ENCODE assay signal across 29 mouse cellular contexts in genomic region chr2:27486725-27487124, GRCm38 (mm10). TPM values are rescaled to one million over a fixed set of nuclear protein-coding genes. Genes with fewer than 3 reads are reported as not detected.
DNase-seq lines count a peak whose midpoint lies in the region; ATAC-seq and TF ChIP-seq lines count a peak whose summit lies in the region.
"Had no signal": no experiment of that assay in that cellular context is flagged by ENCODE, and none has a peak within 500 bp of the region (broad histone marks: within the 10 kb centered on the region; RNA-seq: fewer than 3 reads in every experiment).

No protein-coding gene starts in this region.

- no peak for DNase-seq in liver, embryonic 11.5 days (ENCODE audit: low spot score)
- no peak for DNase-seq in liver
- DNase-seq in ZHBTc4 (ENCODE audit: low read depth, low spot score) = peak; percentile 58
- DNase-seq in liver, embryonic 13.5 days = no peak
- DNase-seq in lung, postnatal 0 days (ENCODE audit: low spot score) = no peak
- no peak for DNase-seq in gastrocnemius, postnatal 25 days
- no peak for DNase-seq in adrenal gland, adult 2 months
- DNase-seq: adrenal gland, postnatal 10 days; adrenal gland, postnatal 36 days; B cell, adult 2 months; cerebellum, adult 11-12 months; cerebellum, adult 8-10 months; cerebellum, postnatal 10 days; cerebellum, postnatal 36 days; embryo, embryonic 11 days; gastrocnemius, postnatal 10 days; heart, postnatal 10 days had no signal

- H3K9me3 ChIP-seq in liver, embryonic 11.5 days (ENCODE audit: control insufficient read depth, low read length) = no peaks in the 10 kb centered on the region
- no peaks in the 10 kb centered on the region for H3K9me3 ChIP-seq in liver, embryonic 13.5 days (replicated peaks)
- no peaks in the 10 kb centered on the region for H3K9me3 ChIP-seq in lung, postnatal 0 days (ENCODE audit: low read length)
- H3K9me3 ChIP-seq: embryonic facial prominence, embryonic 10.5 days; embryonic facial prominence, embryonic 13.5 days; forebrain, embryonic 12.5 days; heart, embryonic 15.5 days; hindbrain, embryonic 12.5 days; hindbrain, embryonic 15.5 days had no signal

- no peak overlapping the region for H3K4me3 ChIP-seq in liver, embryonic 11.5 days (ENCODE audit: low read depth, low read length)
- no peak overlapping the region for H3K4me3 ChIP-seq in liver, embryonic 13.5 days (replicated peaks)
- H3K4me3 ChIP-seq in lung, postnatal 0 days (ENCODE audit: low read depth, low read length) = no peak overlapping the region
- H3K4me3 ChIP-seq: embryonic facial prominence, embryonic 10.5 days; embryonic facial prominence, embryonic 13.5 days; erythroblast, embryonic 14.5 days; forebrain, embryonic 12.5 days; heart, embryonic 15.5 days; hindbrain, embryonic 12.5 days; hindbrain, embryonic 15.5 days had no signal

- H3K4me1 ChIP-seq in liver, embryonic 11.5 days (replicated peaks; ENCODE audit: control insufficient read depth, insufficient read depth, low read length) = peaks cover 10% of the 10 kb centered on the region; the same call in 1 of the 2 replicates
- H3K4me1 ChIP-seq in liver, embryonic 13.5 days (replicated peaks) = peaks cover 31% of the 10 kb centered on the region
- no peaks in the 10 kb centered on the region for H3K4me1 ChIP-seq in lung, postnatal 0 days (ENCODE audit: insufficient read depth, low read depth, low read length)
- H3K4me1 ChIP-seq: embryonic facial prominence, embryonic 10.5 days; embryonic facial prominence, embryonic 13.5 days; forebrain, embryonic 12.5 days; heart, embryonic 15.5 days; hindbrain, embryonic 15.5 days had no signal

- no peak overlapping the region for H3K9ac ChIP-seq in liver, embryonic 11.5 days (ENCODE audit: low read depth, low read length)
- 0 out of 2 replicates have a peak overlapping the region, but pooled peaks have one; percentile 29 for H3K9ac ChIP-seq in liver, embryonic 13.5 days
- no peak overlapping the region for H3K9ac ChIP-seq in lung, postnatal 0 days (replicated peaks; ENCODE audit: low read depth)
- H3K9ac ChIP-seq: embryonic facial prominence, embryonic 13.5 days; forebrain, embryonic 12.5 days; heart, embryonic 15.5 days; hindbrain, embryonic 12.5 days; hindbrain, embryonic 15.5 days had no signal

- ATAC-seq in liver, embryonic 11.5 days (replicated peaks; ENCODE audit: low FRiP score) = no peak
- ATAC-seq in liver, embryonic 13.5 days (ENCODE audit: low read depth) = no peak
- no peak for ATAC-seq in lung, postnatal 0 days
- ATAC-seq: activated CD4-positive, CD25-positive, alpha-beta regulatory T cell, adult 4 months; forebrain, embryonic 16.5 days; intestine, postnatal 0 days had no signal

- no peak for TF ChIP-seq EP300 in lung, postnatal 0 days (IDR thresholded peaks at IDR 0.05)

- WGBS in liver, embryonic 11.5 days = 54% methylated on average over 4 of the region's 4 CpGs
- 51% methylated on average over 4 of the region's 4 CpGs for WGBS in liver, embryonic 13.5 days (ENCODE audit: insufficient replicate concordance)
- 50% methylated on average over 4 of the region's 4 CpGs for WGBS in lung, postnatal 0 days

- H3K27ac ChIP-seq in liver, embryonic 11.5 days (ENCODE audit: low read depth, low read length) = peak overlapping the region; percentile 38
- peak overlapping the region; percentile 43 for H3K27ac ChIP-seq in liver, embryonic 13.5 days
- H3K27ac ChIP-seq in lung, postnatal 0 days (ENCODE audit: low read length) = no peak overlapping the region
- H3K27ac ChIP-seq: embryonic facial prominence, embryonic 10.5 days; embryonic facial prominence, embryonic 13.5 days; forebrain, embryonic 12.5 days; heart, embryonic 15.5 days; hindbrain, embryonic 12.5 days; hindbrain, embryonic 15.5 days had no signal

- no peak overlapping the region for H3K4me2 ChIP-seq in liver, embryonic 11.5 days
- H3K4me2 ChIP-seq in liver, embryonic 13.5 days = no peak overlapping the region
- H3K4me2 ChIP-seq in lung, postnatal 0 days (replicated peaks; ENCODE audit: low read depth, low read length) = no peak overlapping the region
- H3K4me2 ChIP-seq: embryonic facial prominence, embryonic 13.5 days; forebrain, embryonic 12.5 days; heart, embryonic 11.5 days; heart, embryonic 15.5 days; hindbrain, embryonic 12.5 days; hindbrain, embryonic 15.5 days had no signal

- no peak for TF ChIP-seq CTCF in lung, postnatal 0 days (IDR thresholded peaks at IDR 0.05)

- H3K36me3 ChIP-seq in liver, embryonic 11.5 days (ENCODE audit: control insufficient read depth, insufficient read depth, low read length) = no peaks in the 10 kb centered on the region
- no peaks in the 10 kb centered on the region for H3K36me3 ChIP-seq in liver, embryonic 13.5 days
- H3K36me3 ChIP-seq in lung, postnatal 0 days (ENCODE audit: insufficient read depth, low read length) = no peaks in the 10 kb centered on the region
- H3K36me3 ChIP-seq: embryonic facial prominence, embryonic 10.5 days; embryonic facial prominence, embryonic 13.5 days; forebrain, embryonic 12.5 days; heart, embryonic 15.5 days; hindbrain, embryonic 12.5 days; hindbrain, embryonic 15.5 days had no signal

- H3K27me3 ChIP-seq in liver, embryonic 11.5 days (replicated peaks; ENCODE audit: control insufficient read depth, insufficient read depth, low read length) = no peaks in the 10 kb centered on the region
- H3K27me3 ChIP-seq in liver, embryonic 13.5 days = no peaks in the 10 kb centered on the region
- no peaks in the 10 kb centered on the region for H3K27me3 ChIP-seq in lung, postnatal 0 days (replicated peaks; ENCODE audit: insufficient read depth, low read length)
- H3K27me3 ChIP-seq: CH12.LX; embryonic facial prominence, embryonic 13.5 days; forebrain, embryonic 12.5 days; heart, embryonic 15.5 days; hindbrain, embryonic 12.5 days; hindbrain, embryonic 15.5 days had no signal

RNA-seq across cellular contexts. Expression of gene Brd3, which starts 20.7 kb away (rescaled TPM):
- polyA plus RNA-seq in liver, embryonic 11.5 days (2014; fragmentation: Nextera tagmentation; extraction: Ambion mirVana) = 111 and 113 TPM in 2 replicates
- 25.0 and 37.2 TPM in 2 replicates for polyA plus RNA-seq in liver, embryonic 13.5 days (2015; fragmentation: Nextera tagmentation; extraction: Ambion mirVana)
- polyA plus RNA-seq in lung, postnatal 0 days (2015; fragmentation: Nextera tagmentation; extraction: Ambion mirVana) = 44.9 and 47.5 TPM in 2 replicates
- total RNA-seq in gastrocnemius, postnatal 25 days (2021) = 10 to 100 TPM; 20.5 to 25.1 TPM
- 10 to 100 TPM; 56.9 to 61.6 TPM for total RNA-seq in adrenal gland, adult 2 months (2021)
- 59.3 and 60.1 TPM in 2 replicates for polyA plus RNA-seq in adrenal gland, adult 2 months (2012; rRNA removed)

RNA-seq across cellular contexts. Expression of gene Wdr5, which starts 28.2 kb away (rescaled TPM):
- polyA plus RNA-seq in liver, embryonic 11.5 days (2014; fragmentation: Nextera tagmentation; extraction: Ambion mirVana) = 76.7 and 78.0 TPM in 2 replicates
- 32.1 and 35.9 TPM in 2 replicates for polyA plus RNA-seq in liver, embryonic 13.5 days (2015; fragmentation: Nextera tagmentation; extraction: Ambion mirVana)
- 20.5 and 24.0 TPM in 2 replicates for polyA plus RNA-seq in lung, postnatal 0 days (2015; fragmentation: Nextera tagmentation; extraction: Ambion mirVana)
- total RNA-seq in gastrocnemius, postnatal 25 days (2021) = 10 to 100 TPM; 15.4 to 18.3 TPM
- total RNA-seq in adrenal gland, adult 2 months (2021) = 10 to 100 TPM; 30.5 TPM
- polyA plus RNA-seq in adrenal gland, adult 2 months (2012; rRNA removed) = 50.0 and 52.5 TPM in 2 replicates

RNA-seq across cellular contexts. Expression of gene Brd3os, which starts 44.6 kb away (rescaled TPM):
- polyA plus RNA-seq in liver, embryonic 11.5 days (2014; fragmentation: Nextera tagmentation; extraction: Ambion mirVana) = 2.2 and 2.8 TPM in 2 replicates
- polyA plus RNA-seq in liver, embryonic 13.5 days (2015; fragmentation: Nextera tagmentation; extraction: Ambion mirVana) = 0.48 and 0.60 TPM in 2 replicates
- 3.4 and 3.8 TPM in 2 replicates for polyA plus RNA-seq in lung, postnatal 0 days (2015; fragmentation: Nextera tagmentation; extraction: Ambion mirVana)
- 1 to 10 TPM in 1 of 2 experiments, under 1 TPM in 1; 0.74 to 1.3 TPM for total RNA-seq in gastrocnemius, postnatal 25 days (2021)
- total RNA-seq in adrenal gland, adult 2 months (2021) = 10 to 100 TPM in 1 of 2 experiments, 1 to 10 TPM in 1; 6.2 to 17.2 TPM
- 46.0 and 60.2 TPM in 2 replicates for polyA plus RNA-seq in adrenal gland, adult 2 months (2012; rRNA removed)
- polyA plus RNA-seq: erythroblast, embryonic 14.5 days had no signal

RNA-seq across cellular contexts. Expression of gene Vav2, which starts 59.9 kb away (rescaled TPM):
- 6.0 and 6.6 TPM in 2 replicates for polyA plus RNA-seq in liver, embryonic 11.5 days (2014; fragmentation: Nextera tagmentation; extraction: Ambion mirVana)
- 3.2 and 4.2 TPM in 2 replicates for polyA plus RNA-seq in liver, embryonic 13.5 days (2015; fragmentation: Nextera tagmentation; extraction: Ambion mirVana)
- polyA plus RNA-seq in lung, postnatal 0 days (2015; fragmentation: Nextera tagmentation; extraction: Ambion mirVana) = 11.8 and 12.1 TPM in 2 replicates
- total RNA-seq in gastrocnemius, postnatal 25 days (2021) = 1 to 10 TPM; 2.4 to 4.4 TPM
- total RNA-seq in adrenal gland, adult 2 months (2021) = 10 to 100 TPM; 20.1 to 27.6 TPM
- polyA plus RNA-seq in adrenal gland, adult 2 months (2012; rRNA removed) = 29.7 and 30.9 TPM in 2 replicates
